Mouse (Mus musculus) cerebellum, adult 2 months (tissue): ENCODE results near the gene Nsf.

Experiments used
- CTCF ChIP-seq: fragments of 200-500 bp; IDR thresholded peaks from 2 replicates; pipeline ENCODE4 v1.5.1; 2011; ENCODE audit warnings: low read depth, mild to moderate bottlenecking, control low read depth, low read length, moderate library complexity, borderline replicate concordance; ENCODE audit not compliant: insufficient read depth
- POLR2A ChIP-seq: fragments of 200-500 bp; IDR thresholded peaks from 2 replicates; pipeline ENCODE4 v1.6.1; 2011; ENCODE audit warnings: low read length, control low read depth, borderline replicate concordance; ENCODE audit not compliant: insufficient read depth

- TF ChIP-seq CTCF, result no peak
- TF ChIP-seq POLR2A, result no peak
These were observed 56.7 kb downstream of the Nsf start for GRCm38 (mm10) chr11:103896966-103897750.
